Mouse (Mus musculus) CD4-positive, CD25-positive, alpha-beta regulatory T cell, adult 4 months (primary cell): ENCODE data around the gene Erbb3. TPM values are rescaled to one million over a fixed set of nuclear protein-coding genes. Genes with fewer than 3 reads are reported as not detected.
"Not testable (repeated sequence)": the region's sequence is repeated elsewhere in the genome, so short reads cannot be mapped to it uniquely, and the experiment has no call there.

Source experiments
- ATAC-seq: one replicate; pipeline ENCODE4 v1.8.0; 2017
- polyA plus RNA-seq, 2 experiments: library from polyadenylated mRNA; unstranded; fragments of 100-300 nt; shearing (Covaris generic); gene quantifications; one replicate each; pipeline ENCODE4 v1.2.1; 2017

Gene Erbb3
- 1 to 10 TPM; 6.6 to 9.3 TPM for polyA plus RNA-seq

DNA sequence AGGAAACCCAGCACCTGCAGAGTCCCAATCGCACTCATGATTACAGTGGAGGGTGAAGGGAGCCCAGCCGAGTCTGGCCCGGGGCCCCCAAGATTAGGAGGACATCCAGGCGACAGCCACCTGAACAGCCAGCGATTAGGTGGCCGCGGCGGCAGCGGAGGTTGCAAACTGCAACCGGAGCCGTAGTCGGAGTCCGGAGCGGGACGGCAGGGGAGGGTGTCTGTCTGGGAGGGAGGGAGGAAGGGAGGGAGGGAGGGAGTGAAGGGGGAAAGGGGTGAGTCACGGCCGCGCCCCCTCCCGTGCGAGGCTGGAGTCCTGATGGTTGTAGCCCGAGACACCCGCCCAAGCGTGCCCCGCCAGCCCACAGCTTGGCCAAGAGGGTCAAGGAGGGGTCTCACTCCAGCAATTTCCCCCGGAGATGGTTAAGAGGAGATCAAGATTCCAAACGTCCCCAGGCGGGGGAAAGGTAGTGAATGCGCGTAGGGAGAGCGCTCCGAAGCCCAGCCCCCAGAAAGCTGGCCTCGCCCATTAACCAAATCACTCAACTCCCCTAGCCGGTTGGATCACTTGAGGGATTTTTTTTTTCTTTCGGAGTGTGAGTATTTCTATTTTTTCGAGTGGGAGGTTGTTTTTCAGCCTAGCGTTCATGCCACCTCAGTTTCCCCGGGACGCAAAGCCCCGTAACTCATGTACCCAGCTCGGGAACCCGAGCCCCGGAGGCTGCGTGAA lies at the start of gene Erbb3:
Gene Erbb3, minus strand, starts transcription at position 189 of the 729 bp plus-strand sequence.
- ATAC-seq = peak; percentile 74

DNA sequence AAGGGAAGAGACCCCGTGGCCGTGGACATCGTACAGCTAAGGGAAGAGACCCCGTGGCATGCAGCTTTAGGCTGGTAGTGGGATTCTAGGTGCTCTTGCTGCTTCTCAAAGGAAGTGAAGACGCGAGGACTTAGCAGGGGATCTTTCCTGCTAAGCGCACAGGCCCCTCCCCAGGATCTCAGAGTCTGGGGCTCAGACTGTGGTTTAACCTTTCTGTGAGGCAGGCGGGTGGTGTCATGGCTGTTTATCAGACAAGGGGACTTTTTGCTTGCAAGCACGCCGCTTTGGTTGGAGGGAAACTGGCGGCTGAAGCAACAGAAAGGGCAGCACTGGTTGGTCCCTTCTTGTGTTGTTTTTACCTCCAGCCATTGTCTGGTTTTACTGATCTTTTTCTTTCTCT lies 47.6 kb upstream of the Erbb3 start:
- ATAC-seq = peak; percentile 90

DNA sequence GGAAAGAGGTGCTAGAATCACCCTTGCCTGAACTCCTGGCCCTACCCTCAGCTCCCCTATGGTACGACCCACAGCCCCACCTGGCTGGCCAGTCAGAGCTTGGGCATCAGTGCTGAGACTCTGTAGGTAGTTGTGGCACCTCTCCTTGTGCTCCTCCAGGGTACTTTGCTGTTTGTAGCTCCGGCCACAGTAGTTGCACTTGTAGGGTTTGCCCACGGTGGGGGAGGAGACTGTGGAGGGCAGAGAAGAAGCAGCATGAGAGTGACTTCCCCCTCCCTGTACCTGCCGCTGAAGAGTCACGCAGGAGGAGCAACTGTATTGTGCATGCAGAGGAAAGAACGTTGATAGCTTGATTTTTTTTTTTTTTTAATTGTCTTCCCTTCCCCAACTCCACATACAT lies 47.1 kb upstream of the Erbb3 start:
- ATAC-seq = peak; percentile 44

DNA sequence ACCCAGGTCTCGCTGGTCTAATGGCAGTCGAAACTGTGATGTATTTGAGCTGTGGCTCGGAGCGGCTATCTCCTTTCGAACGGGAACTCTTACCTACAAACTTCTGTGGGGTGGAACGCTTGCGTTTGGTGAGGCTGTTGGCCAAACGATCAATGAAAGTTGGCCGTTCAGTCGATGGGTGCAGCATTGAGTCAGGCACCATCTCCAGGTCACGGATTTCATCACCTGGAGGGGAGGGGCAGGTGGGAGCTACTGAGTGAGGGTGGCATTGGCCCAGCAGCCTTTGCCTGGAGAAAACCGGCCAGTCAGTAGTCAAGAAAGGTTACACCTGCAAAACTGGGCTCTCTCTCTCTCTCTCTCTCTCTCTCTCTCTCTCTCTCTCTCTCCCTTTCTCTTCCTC lies 46.2 kb upstream of the Erbb3 start:
- ATAC-seq = no peak

DNA sequence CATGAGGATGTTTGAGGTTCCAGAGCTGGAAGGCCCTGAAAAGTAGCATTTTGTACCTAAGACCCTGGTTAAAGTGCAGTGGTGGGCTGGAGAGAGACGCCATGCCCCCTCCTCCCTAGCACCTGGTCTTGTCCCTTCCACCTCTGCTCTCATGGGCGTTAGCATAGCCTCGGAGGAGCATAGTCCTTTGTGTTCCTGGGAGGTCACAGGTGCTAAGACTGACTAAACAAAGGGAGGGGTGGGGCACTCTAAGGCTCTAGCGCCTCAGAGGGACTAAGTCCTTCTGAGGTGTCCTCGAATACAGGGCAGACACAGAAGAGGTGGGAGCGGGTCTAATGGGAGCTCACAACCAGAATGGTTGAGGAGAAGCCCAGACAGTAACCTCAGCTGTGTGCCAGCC lies 42.1 kb upstream of the Erbb3 start:
- no peak for ATAC-seq

DNA sequence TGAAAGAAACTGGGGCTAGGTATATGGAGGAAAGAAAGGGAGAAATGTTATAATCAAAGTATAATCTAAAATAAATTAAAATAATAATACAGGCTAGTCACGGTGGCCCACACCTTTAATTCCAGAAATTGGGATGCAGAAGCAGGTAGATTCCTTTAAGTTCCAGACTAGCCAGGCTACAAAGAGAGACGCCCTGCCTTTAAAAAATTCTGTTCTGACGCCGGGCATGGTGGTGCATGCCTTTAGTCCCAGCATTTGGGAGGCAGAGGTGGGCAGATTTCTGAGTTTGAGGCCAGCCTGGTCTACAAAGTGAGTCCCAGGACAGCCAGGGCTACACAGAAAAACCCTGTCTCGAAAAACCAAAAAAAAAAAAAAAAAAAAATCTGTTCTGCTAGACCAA lies 40.9 kb upstream of the Erbb3 start:
- not testable (repeated sequence) for ATAC-seq

DNA sequence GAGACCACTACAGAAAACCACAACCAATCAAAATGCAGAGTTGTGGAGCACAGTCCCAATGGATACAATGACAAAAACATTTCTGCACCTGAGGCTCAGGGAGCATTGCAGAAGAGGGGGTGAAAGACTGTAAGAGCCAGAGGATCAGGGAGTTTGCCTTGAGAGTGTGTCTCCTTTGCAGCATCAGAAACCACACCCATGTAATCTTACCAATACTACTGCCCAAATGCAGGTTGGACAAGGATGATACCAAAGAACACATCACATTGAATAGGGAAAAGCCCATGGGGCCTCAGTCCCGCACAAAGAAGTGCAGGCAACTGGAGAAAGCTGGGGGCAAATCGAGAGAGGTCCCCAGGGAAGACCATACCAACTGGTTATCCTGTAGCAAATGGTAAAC lies 40.3 kb upstream of the Erbb3 start:
- ATAC-seq = no peak

DNA sequence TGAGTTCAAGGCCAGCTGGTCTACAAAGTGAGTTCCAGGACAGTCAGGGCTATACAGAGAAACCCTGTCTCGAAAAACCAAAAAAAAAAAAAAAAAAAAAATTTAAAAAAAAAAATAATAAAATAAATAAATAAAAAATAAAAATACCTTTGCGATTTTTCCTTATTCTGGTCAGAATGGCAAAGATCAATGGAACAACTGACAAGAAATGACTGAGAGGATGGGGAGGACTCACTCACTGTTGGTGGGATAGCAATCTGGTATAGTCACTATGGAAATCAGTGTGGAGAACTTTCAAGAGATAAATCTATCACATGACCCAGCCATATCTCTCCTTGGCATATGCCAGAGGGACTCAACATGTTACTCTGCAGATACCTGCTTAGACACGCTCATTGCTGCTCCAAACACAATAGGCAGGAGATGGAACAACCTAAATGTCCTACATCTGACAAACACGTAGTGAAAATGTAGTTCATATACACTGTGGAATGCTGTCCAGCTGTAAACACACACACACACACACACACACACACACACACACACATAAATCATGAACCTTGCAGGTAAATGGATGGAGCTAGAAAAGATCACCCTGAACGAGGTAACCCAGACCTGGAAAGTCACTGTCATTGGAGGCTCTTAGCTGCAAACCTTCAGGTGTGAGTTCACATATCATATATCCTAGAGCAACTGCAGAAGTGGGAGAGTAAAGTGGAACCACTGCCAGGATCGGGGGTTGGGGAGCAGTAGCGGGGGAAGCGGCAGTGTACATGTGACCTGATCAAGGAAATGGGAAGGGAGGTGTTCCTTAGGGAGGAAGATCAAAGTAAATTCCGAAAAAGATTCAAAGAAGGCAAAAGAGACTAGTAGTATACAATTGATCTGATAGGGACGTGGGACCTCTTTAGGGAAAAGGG lies 38.2 kb upstream of the Erbb3 start:
- ATAC-seq = no peak

DNA sequence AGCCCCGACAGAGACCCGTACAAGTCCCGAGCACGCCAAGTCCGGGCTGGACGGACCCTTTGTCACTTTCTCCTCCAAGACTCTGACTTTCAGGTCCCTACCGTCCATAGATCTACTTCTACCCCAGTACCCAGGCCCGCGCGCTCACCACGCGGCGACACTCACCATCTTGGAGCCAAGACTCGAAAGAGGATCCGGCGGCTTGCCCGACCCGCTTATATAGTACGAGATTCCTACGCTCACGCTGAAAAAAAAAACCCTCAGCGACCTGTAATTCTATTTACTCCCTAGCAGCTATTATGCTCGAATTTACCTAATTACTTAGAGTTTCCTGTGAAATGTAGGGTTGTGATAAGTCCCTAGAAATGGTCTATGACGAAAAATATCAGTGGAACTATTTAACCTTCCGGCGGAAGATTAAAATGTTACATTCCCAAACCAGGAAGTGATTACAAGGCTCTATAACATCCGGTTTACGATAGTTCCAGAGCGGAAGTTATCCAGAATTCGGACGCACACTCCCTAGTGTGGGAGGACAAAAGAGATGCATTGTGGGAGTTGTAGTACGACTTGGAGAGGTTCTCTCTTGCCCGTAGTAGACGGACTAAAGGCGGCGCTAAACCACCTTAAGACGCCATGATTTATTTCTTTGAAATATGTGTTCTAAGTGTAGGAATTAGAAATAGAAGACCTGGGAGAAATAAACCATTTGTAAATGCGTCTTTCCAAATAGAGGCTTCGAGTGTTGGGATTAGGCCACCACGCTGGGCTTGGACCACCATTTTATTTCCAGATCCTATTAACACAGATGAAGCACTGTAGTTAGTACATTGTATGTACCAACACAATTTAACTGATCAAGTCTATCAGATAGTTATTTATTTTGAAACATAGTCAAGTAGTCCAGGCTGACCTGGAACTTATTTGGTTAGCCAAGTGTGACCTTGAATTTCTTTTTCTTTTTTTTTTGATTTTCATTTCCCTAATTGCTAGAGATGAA lies 37.2 kb upstream of the Erbb3 start, which contains the start of gene Rps26:
Gene Rps26, minus strand, starts transcription at position 437 of the 1,000 bp plus-strand sequence.
- peak; percentile 98 for ATAC-seq

DNA sequence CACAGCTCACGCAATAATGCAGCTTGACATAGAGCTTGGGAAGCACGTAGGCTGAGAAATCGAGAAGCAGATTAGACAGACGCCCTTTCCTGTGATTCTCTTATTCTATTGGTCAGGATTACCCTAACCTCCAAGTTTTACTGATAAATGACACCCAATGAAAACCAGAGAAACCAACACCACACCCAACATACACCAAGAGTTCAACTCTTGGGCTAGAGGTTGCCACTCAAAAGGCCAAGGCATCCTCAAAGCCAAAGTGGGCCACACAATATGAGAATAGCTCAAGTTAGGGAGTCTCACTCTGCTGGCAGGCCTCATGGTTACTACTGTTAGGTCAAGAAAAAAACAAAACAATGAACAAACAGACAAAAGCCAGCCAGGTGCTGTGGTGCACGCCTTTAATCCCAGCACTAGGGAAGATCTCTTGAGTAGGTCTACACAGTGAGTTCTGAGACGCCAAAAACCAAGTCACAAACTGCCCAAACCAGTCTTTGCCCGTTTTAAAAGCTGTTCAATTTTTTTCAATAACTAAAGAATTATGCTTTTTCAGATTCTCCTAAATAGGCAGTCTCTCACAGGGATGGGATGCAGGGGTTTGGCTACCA lies 35.9 kb upstream of the Erbb3 start:
- no peak for ATAC-seq

DNA sequence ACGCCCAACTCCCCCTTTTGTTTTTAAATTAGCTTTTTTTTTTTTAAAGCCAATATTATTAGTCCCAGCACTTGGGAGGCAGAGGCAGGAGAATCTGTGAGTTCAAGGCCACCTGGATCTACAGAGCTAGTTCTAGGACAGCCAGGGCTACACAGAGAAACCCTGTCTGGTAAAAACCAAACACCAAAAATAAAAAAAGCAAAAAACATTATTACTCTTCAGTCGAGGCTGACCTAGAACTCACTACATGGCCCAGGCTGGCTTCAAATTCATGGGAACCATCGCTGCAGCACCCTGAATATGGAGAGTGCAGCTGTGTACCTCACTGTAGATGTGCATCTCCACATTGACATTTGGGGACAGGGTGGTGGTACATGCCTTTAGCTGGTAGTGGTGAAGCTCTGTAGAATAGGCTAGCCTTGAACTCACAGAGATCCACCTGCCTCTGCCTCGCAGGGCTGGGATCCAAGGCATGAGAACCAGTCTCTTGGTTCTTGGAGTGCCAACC lies 33.7 kb upstream of the Erbb3 start:
- ATAC-seq = not testable (repeated sequence)

DNA sequence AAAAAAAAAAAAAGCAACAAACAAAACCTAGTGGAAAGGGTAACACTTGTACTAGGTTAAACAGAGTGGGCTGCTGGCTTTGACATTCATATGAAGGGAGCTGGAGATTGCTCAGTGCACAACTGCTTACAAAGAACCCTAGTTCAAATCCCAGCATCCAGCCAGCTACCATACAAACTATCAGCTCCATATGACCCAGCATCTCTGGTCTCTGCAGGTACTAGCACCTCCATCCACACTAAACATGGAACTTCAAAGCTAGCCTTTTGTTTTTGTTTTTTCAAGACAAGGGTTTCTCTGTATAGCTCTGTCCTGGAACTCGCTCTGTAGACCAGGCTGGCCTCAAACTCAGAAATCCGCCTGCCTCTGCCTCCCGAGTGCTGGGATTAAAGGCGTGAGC lies 33.2 kb upstream of the Erbb3 start:
- no peak for ATAC-seq

DNA sequence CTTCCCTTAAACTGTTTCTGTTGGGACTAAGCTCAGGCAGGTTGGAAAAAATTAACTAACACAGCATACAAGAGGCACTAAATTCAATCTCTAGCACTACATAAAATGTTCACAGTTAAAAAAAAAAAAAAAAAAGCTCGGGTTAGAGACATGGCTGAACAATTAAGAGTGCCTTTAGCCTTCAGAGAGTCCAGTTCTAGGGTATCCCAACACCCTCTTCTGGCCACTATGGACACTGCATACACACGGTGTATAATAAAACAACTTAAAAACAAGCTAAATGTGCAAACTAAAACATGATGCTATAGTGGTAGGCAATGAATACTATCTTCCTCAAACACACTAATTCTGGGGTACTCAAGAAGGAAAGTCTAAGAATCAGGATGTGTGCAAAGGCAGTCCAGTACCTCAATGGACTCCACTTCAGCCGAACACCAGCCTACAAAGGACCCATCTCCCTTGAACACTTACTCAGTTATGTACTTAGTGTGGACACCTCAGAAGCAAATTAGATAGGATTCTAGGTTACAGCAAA lies 32.6 kb upstream of the Erbb3 start:
- no peak for ATAC-seq

DNA sequence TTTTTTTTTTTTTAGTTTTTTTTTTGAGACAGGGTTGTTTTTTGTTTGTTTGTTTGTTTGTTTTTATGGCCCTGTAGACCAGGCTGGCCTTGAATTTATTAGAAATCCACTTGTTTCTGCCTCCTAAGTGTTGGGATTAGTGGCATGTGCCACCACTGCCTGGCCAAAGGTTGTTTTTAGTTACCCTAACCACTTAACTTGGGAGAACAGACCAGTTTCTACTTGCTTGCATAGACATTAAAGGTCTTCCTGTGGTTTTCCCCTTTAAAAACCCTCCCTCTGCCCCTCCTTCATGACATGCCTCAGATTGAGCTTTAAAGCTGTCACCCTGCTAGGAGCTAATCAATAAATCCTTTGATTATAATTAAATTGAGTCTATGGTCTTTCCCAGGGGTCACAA lies 30.8 kb upstream of the Erbb3 start:
- ATAC-seq = peak; percentile 53

DNA sequence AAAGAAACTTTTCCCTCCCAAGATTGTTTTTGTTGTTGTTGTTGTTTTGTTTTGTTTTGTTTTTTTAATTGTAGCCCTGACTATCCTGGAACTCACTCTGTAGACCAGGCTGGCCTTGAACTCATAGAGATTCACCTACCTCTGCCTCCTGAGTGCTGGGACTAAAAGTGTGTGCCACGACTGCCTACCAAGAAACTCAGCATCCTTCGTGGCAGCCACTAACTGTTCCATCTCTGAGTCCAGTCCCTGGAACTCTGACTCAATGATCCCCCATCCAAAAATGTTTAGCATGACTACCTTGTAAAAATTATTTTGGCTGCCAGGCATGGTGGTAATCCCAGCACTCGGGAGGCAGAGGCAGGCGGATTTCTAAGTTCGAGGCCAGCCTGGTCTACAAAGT lies 29.7 kb upstream of the Erbb3 start:
- ATAC-seq = not testable (repeated sequence)

DNA sequence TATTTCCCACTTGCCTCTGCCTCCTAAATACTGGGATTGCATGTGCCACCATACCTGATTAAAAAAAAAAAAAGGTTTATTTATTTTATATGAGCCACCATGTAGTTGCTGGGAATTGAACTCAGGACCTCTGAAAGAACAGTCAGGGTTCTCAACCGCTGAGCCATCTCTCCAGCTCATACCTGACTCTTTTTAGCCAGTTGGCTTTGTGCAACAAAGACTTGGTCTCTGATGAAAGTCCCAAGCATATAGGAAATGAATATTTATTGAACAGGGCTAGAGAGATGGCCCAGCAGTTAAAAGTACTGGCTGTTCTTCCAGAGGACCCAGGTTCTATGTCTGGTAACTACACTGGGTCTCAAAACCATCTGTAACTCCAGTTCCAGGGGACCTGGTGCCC lies 29.1 kb upstream of the Erbb3 start:
- no peak for ATAC-seq

DNA sequence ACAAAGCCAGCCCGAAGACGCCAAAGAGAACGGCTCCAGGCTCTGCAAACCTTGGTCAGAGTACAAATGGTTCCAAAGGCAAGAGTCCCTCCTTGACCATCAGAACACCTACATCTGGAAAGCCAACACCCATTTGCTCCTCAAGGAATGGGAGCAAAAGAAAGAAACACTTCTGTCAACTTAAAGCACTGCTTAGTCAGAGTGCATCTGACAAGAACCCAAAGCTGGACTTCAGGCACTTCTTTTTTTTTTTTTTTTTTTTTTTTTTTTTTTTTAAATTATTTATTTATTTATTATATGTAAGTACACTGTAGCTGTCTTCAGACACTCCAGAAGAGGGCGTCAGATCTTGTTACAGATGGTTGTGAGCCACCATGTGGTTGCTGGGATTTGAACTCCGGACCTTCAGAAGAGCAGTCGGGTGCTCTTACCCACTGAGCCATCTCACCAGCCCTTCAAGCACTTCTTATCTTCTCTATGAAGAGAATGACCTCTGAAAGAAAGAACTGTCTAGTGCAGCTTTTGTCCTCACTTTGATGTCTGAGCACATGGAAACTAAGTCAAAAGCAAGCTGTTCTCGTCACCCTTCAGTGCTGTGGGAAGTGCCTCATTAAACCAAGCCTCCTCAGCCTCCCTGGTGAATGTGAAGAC lies 26.5 kb upstream of the Erbb3 start:
- ATAC-seq = not testable (repeated sequence)

DNA sequence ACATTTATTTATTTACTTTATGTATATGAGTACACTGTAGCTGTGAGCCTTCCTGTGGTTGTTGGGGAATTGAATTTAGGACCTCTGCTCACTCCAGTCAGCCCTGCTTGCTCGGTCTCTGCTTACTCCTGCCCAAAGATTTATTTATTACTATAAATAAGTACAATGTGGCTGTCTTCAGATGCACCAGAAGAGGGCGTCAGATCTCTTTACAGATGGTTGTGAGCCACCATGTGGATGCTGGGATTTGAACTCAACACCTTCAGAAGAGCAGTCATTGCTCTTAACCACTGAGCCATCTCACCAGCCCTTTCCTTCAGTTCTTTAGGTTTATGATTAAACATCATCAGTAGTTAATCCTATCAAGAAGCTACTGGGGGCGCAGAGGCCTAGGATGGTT lies 25.5 kb upstream of the Erbb3 start:
- no peak for ATAC-seq

DNA sequence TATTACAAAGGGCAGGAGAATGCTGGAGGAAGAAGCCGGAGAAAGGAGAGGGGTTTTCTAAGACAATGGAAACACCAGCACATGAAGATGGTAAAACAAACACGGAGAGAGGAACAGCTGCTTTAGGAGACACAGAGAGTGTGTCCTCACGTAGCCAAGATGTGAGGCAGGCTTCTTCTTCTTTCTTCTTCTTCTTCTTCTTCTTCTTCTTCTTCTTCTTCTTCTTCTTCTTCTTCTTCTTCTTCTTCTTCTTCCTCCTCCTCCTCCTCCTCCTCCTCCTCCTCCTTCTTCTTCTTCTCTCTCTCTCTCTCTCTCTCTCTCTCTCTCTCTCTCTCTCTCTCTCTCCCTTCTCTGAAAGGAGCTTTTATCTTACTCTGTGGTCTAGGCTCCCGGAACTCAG lies 24.4 kb upstream of the Erbb3 start:
- not testable (repeated sequence) for ATAC-seq

DNA sequence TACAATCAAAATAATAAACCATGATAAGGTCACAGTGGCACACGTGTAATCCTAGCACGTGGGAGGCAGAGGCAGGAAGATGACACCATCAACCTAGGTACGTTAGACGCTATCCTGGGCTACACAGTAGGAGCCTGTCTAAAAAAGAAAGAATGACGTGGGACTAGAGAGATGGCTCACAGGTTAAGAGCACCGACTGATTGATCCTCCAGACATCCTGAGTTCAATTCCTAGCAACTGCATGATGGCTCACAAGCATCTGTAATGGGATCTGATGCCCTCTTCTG lies 23.6 kb upstream of the Erbb3 start:
- ATAC-seq = peak; percentile 88
